Mouse (Mus musculus) adrenal gland, adult 2 months (tissue): ENCODE data around the gene Ccdc54. TPM values are rescaled to one million over a fixed set of nuclear protein-coding genes. Genes with fewer than 3 reads are reported as not detected.

Experiments
- DNase-seq: peaks from one replicate; pipeline ENCODE4 v3.0.0; 2021
- polyA plus RNA-seq: library from polyadenylated mRNA; depleted of rRNA; stranded (reverse); fragments of >200 nt; gene quantifications from 2 replicates; pipeline ENCODE4 v1.2.3, GENCODE M21; 2012; rRNA removed
- total RNA-seq, 2 experiments: library from RNA; stranded (reverse); gene quantifications; 2 replicates each; pipeline ENCODE4 v1.2.3; 2021

Ccdc54 gene
- total and polyA plus RNA-seq, 3 experiments, result not detected

DNA sequence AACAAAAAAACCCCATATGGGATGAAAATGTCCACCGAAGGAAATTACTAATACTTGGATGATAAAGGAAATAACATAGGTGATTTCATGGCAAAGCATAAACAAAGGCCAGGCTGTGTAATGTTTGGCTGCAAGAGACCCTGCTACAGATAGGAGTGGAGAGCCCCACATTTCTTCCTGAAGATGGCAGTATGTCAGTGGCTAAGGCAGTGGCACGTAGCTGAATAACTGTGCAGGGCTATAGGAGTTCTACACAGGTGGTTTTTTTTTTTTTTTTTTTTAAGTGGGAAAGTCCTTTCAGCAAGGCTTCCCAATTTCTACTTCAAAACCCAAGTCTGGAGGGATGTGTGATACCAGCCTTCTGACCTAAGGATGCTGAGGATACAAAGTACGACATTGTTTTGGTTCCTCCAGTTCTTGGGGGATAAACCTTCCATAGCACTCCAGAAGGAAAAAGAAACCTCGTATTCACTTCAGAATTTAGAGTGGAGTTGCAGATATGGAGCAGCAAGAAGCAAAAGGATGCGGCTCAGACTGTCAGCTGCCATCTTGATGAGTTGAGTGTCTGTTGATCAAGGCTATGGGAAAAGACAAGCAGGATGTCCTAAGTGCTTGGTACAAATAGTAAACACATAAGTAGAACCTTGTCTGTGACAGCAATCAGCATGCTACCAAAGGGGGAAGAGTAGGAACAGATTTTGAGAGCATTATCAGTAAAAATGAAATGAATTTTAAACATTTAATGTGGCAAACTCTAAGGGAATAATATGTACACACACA lies 48.2 kb downstream of the Ccdc54 start:
- no peak for DNase-seq

Other genes with a start within 250 kb of the Ccdc54 start
- 10 to 100 TPM; 33.1 to 34.3 TPM for gene Bbx, start 158.8 kb downstream of the Ccdc54 start, total RNA-seq
- 5.8 and 8.4 TPM in 2 replicates for gene Bbx, start 158.8 kb downstream of the Ccdc54 start, polyA plus RNA-seq